Comparison of ENCODE assay signal across 23 mouse cellular contexts in the genomic region with DNA sequence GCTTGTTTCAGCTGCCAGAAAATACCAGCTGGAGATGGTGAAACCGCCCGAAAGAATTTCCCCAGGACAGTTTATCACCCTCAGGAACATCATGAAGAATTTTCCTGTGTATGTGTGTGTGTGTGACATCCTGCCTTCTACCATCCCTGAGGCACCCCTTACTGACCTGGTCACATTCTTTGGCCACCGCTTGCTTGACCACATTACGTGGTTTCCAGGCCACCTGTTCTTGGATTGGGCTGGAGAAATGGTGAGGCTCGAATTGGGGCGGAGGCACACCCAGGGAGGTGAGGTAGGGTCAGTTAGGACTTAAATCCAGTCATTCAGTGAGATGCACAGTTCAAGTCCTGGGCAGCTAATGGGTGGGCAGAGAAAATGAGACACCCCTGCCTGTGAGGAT. TPM values are rescaled to one million over a fixed set of nuclear protein-coding genes. Genes with fewer than 3 reads are reported as not detected.
DNase-seq lines count a peak whose midpoint lies in the region; TF ChIP-seq lines count a peak whose summit lies in the region.
"Had no signal": no experiment of that assay in that cellular context is flagged by ENCODE, and none has a peak within 500 bp of the region (broad histone marks: within the 10 kb centered on the region; RNA-seq: fewer than 3 reads in every experiment).

No protein-coding gene starts in this region.

- no peak for TF ChIP-seq POLR2A in myocyte (IDR thresholded peaks at IDR 0.05; ENCODE audit: insufficient read length, low read depth)

- no peaks in the 10 kb centered on the region for H3K79me2 ChIP-seq in myocyte (ENCODE audit: control insufficient read depth, insufficient read depth)

- no peak overlapping the region for H3ac ChIP-seq in myocyte (ENCODE audit: control insufficient read depth, insufficient read length)

- H3K27me3 ChIP-seq in myocyte (ENCODE audit: control insufficient read depth, insufficient read depth, insufficient read length) = no peaks in the 10 kb centered on the region
- H3K27me3 ChIP-seq: embryonic facial prominence, embryonic 15.5 days had no signal

- DNase-seq in 3134 (ENCODE audit: extremely low read depth, insufficient read length, low spot score) (peak; percentile 58), 3T3-L1 (ENCODE audit: low read depth, low spot score) (peak; percentile 1)
- peak; percentile 58 for DNase-seq in fat pad, adult 2 months (ENCODE audit: extremely low read depth, low read depth, low spot score)
- DNase-seq in cerebellum, adult 9-11 months = no peak
- no peak for DNase-seq in c-Kit-positive CD71-positive TER-119-positive erythroid progenitor cells, embryonic 14.5 days (ENCODE audit: low spot score)
- DNase-seq in retina, embryonic 14.5 days (ENCODE audit: low spot score) = no peak
- no peak for DNase-seq in embryo, embryonic 11 days
- DNase-seq: adrenal gland, adult 8-10 months; adrenal gland, postnatal 14 days; adrenal gland, postnatal 36 days; cerebellum, adult 11 months; cerebellum, adult 18-20 months; cerebellum, adult 8-10 months; cerebellum, postnatal 10 days; cerebellum, postnatal 25 days; forebrain, postnatal 0 days had no signal

- H3K4me3 ChIP-seq in myocyte = no peak overlapping the region
- H3K4me3 ChIP-seq: embryonic facial prominence, embryonic 13.5 days; embryonic facial prominence, embryonic 15.5 days; erythroblast, embryonic 14.5 days; forebrain, embryonic 13.5 days; forebrain, embryonic 15.5 days had no signal

- no peaks in the 10 kb centered on the region for H3K36me3 ChIP-seq in myocyte (ENCODE audit: control insufficient read depth, insufficient read depth)
- H3K36me3 ChIP-seq: embryonic facial prominence, embryonic 13.5 days; embryonic facial prominence, embryonic 15.5 days; forebrain, embryonic 15.5 days had no signal

- H3K4me2 ChIP-seq in myocyte (ENCODE audit: low read depth) = no peak overlapping the region
- H3K4me2 ChIP-seq: embryonic facial prominence, embryonic 13.5 days; embryonic facial prominence, embryonic 15.5 days; forebrain, embryonic 13.5 days; forebrain, embryonic 15.5 days had no signal

TF ChIP-seq in myocyte, 11 proteins besides CTCF, POLR2A, EP300 and RAD21:
- TF ChIP-seq MYOG (IDR thresholded peaks at IDR 0.05; ENCODE audit: control insufficient read depth in 1 of 3, insufficient read depth in 1 of 3, insufficient read length in 2 of 3, low read depth in 2 of 3) = peak in 2 of 3 experiments; percentile 54 to 85
- no peak for TF ChIP-seq SRF (IDR thresholded peaks at IDR 0.05; ENCODE audit: control insufficient read depth, insufficient read length, low read depth)
- TF ChIP-seq E2F4 (IDR thresholded peaks at IDR 0.05; ENCODE audit: insufficient read depth) = no peak
- TF ChIP-seq MAX (IDR thresholded peaks at IDR 0.05; ENCODE audit: low read depth) = no peak
- TF ChIP-seq USF1 (IDR thresholded peaks at IDR 0.05; ENCODE audit: low read depth) = no peak
- no peak for TF ChIP-seq POLR2AphosphoS2 (IDR thresholded peaks at IDR 0.05; ENCODE audit: insufficient read length, low read depth)
- peak; percentile 22 for TF ChIP-seq TCF12 (IDR thresholded peaks at IDR 0.05; ENCODE audit: insufficient read depth, poor library complexity, severe bottlenecking)
- TF ChIP-seq CEBPB (IDR thresholded peaks at IDR 0.05; ENCODE audit: insufficient read depth, poor library complexity, severe bottlenecking) = no peak
- no peak for TF ChIP-seq REST (IDR thresholded peaks at IDR 0.05; ENCODE audit: insufficient read depth, insufficient read length)
- peak in 1 of 3 experiments; percentile 77 for TF ChIP-seq MYOD1 (IDR thresholded peaks at IDR 0.05; ENCODE audit: control insufficient read depth in 1 of 3, insufficient read length in 2 of 3, low read depth in 2 of 3)
- TF ChIP-seq TCF3 (IDR thresholded peaks at IDR 0.05; ENCODE audit: insufficient read length, low read depth) = no peak

RNA-seq across cellular contexts. Expression of gene Irx3, which starts 48.1 kb away (rescaled TPM):
- 26.4 TPM for polyA plus RNA-seq in myocyte (2012; fragmentation: generic; extraction: Trizol)
- polyA plus RNA-seq: activated CD4-positive, CD25-positive, alpha-beta regulatory T cell, adult 4 months; erythroblast, embryonic 14.5 days had no signal

Comparison
In these comparisons a context has a peak if more than half of its experiments do, and no peak if none do; other contexts are left out.
1. DNase-seq: peak in 3134 (single experiment), 3T3-L1 (single experiment) and fat pad, adult 2 months (single experiment); none in cerebellum, adult 9-11 months (single experiment), c-Kit-positive CD71-positive TER-119-positive erythroid progenitor cells, embryonic 14.5 days (single experiment), retina, embryonic 14.5 days (single experiment) and embryo, embryonic 11 days (single experiment).